Mouse (Mus musculus) hindbrain, postnatal 0 days (tissue): ENCODE data around the gene Stn1. TPM values are rescaled to one million over a fixed set of nuclear protein-coding genes. Genes with fewer than 3 reads are reported as not detected.
"Not testable (repeated sequence)": the region's sequence is repeated elsewhere in the genome, so short reads cannot be mapped to it uniquely, and the experiment has no call there.

Source experiments
- ATAC-seq: fragments of 200-750 bp; cut with Nextera tagmentation; 2 replicates; pipeline ENCODE4 v1.8.0; 2017; ENCODE audit warnings: mild to moderate bottlenecking, moderate TSS enrichment, moderate library complexity
- DNase-seq: peaks from one replicate; pipeline ENCODE4 v3.0.0-alpha.2; 2015; ENCODE audit warnings: low spot score
- H3K27ac ChIP-seq: fragments of 300-500 bp; sonication (generic); 2 replicates; pipeline ENCODE4 v1.5.1; 2014; ENCODE audit warnings: mild to moderate bottlenecking
- H3K27me3 ChIP-seq: fragments of 300-500 bp; sonication (generic); 2 replicates; pipeline ENCODE4 v1.6.1; 2014; ENCODE audit warnings: low read length, mixed read lengths; ENCODE audit not compliant: insufficient read depth
- H3K36me3 ChIP-seq: fragments of 300-500 bp; sonication (generic); 2 replicates; pipeline ENCODE4 v1.6.1; 2014; ENCODE audit warnings: low read length, mixed read lengths; ENCODE audit not compliant: insufficient read depth
- H3K4me1 ChIP-seq: fragments of 300-500 bp; sonication (generic); 2 replicates; pipeline ENCODE4 v1.6.1; 2014; ENCODE audit warnings: antibody characterized with exemption, low read length, mixed read lengths; ENCODE audit not compliant: insufficient read depth
- H3K4me2 ChIP-seq: fragments of 300-500 bp; sonication (generic); 2 replicates; pipeline ENCODE4 v1.6.1; 2014; ENCODE audit warnings: low read depth, mild to moderate bottlenecking, low read length, moderate library complexity, mixed read lengths
- H3K4me3 ChIP-seq: fragments of 300-500 bp; sonication (generic); 2 replicates; pipeline ENCODE4 v1.5.1; 2014; ENCODE audit warnings: low read length
- H3K9ac ChIP-seq: fragments of 300-500 bp; sonication (generic); replicated peaks from 2 replicates; pipeline ENCODE4 v1.6.1; 2014; ENCODE audit warnings: mild to moderate bottlenecking, low read length, moderate library complexity, mixed read lengths
- H3K9me3 ChIP-seq: fragments of 300-500 bp; sonication (generic); 2 replicates; pipeline ENCODE4 v1.6.1; 2016; ENCODE audit warnings: low read length, mixed read lengths
- CTCF ChIP-seq: IDR thresholded peaks from 2 replicates; pipeline ENCODE4 v1.5.1; 2016; ENCODE audit warnings: antibody characterized with exemption, control low read depth, low read depth
- whole genome bisulfite sequencing: fragments of 180-500 bp; shearing (Covaris S2); extraction: QIAGEN DNeasy Blood & Tissue Kit; methylation state at CpG from one replicate; pipeline ENCODE4 v1.1.7; 2014; 5-methylcytosine and 5-hydroxymethylcytosine counted together
- polyA plus RNA-seq: library from polyadenylated mRNA; unstranded; fragments of >200 nt; fragmentation: Nextera tagmentation; extraction: Ambion mirVana; gene quantifications from 2 replicates; pipeline ENCODE4 v1.2.1, GENCODE M21; 2015
- total RNA-seq: library from RNA; depleted of rRNA; stranded (reverse); fragments of >200 nt; gene quantifications from 2 replicates; pipeline ENCODE4 v1.2.3, GENCODE M21; 2014

The Stn1 gene
- total and polyA plus RNA-seq, 2 experiments from 2014 or later = 19.1 to 20.9 TPM

DNA sequence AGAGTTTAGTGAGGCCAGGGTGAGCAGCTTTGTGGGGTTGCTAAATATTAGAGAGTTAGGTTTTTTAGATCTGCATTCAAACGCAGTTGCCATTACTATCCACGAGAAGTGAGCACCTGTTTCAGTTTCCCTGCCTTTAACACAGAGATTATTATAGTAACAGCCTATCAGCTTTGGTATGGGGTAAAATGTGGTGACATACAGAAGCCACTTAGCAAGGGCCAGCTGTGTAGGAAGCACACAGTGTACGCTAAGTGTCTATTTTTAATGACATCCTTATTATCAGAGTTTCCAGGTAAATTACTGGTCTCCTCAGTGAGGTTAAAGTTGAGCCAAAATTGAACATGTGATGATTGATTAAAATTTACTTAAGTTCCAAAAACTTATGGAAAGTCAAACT, 36.4 kb upstream of the Stn1 start:
- no peak for TF ChIP-seq CTCF
- WGBS = 85% methylated on average over 3 of the region's 3 CpGs
- ATAC-seq (no peak), DNase-seq (no peak)
- Histone ChIP-seq H3K36me3 (no peaks in the 10 kb centered on the region), H3K9ac (no peak overlapping the region), H3K9me3 (no peaks in the 10 kb centered on the region), H3K4me2 (no peak overlapping the region), H3K4me1 (no peaks in the 10 kb centered on the region), H3K27ac (no peak overlapping the region), H3K27me3 (no peaks in the 10 kb centered on the region), H3K4me3 (no peak overlapping the region)

DNA sequence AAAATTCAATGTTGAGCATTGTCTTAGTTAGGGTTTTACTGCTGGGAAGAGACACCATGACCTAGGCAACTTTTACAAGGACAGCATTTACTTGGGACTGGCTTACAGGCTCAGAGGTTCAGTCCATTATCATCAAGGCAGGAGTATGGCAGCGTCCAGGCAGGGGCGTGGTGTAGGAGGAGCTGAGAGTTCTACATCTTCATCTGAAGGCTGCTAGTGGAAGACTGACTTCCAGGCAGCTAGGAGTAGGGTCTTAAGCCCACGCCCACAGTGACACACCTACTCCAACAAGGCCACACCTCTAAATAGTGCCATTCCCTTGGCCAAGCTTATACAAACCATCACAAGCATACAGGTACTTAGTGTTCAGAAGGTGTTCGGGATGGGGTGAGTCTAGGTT, 34.7 kb upstream of the Stn1 start:
- WGBS = 71% methylated on average over 4 of the region's 4 CpGs

DNA sequence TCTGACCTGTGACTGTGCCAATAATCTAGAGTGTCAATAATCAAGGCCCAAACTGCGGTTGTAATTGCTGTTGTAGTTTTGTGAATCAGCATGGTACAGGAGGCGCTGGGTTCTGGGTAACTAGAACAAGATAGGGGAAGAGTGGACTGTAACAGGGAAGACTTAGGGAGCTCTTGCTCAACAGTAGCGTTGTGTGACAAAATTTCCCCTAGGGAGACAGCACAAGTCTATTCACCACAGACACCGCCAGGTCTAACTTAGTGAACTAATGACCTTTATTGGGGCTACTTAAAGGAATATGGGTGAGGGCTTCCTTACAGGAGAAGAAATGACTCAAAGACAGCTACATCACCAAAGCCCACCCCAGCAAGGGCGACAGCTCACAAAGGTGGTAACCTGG, 32.7 kb upstream of the Stn1 start:
- DNase-seq = no peak
- Histone ChIP-seq H3K27me3 (no peaks in the 10 kb centered on the region), H3K4me2 (no peak overlapping the region), H3K9ac (no peak overlapping the region), H3K4me1 (no peaks in the 10 kb centered on the region), H3K27ac (no peak overlapping the region), H3K36me3 (no peaks in the 10 kb centered on the region), H3K9me3 (no peaks in the 10 kb centered on the region), H3K4me3 (no peak overlapping the region)
- no peak for ATAC-seq
- WGBS = 95% methylated on average over 5 of the region's 5 CpGs
- no peak for TF ChIP-seq CTCF

More for the DNA sequence above, 34.7 kb upstream of the Stn1 start:
- not testable (repeated sequence) for H3K9ac ChIP-seq, H3K27me3 ChIP-seq, DNase-seq, H3K4me2 ChIP-seq, H3K36me3 ChIP-seq, H3K9me3 ChIP-seq, H3K4me3 ChIP-seq, H3K4me1 ChIP-seq, ATAC-seq, H3K27ac ChIP-seq

DNA sequence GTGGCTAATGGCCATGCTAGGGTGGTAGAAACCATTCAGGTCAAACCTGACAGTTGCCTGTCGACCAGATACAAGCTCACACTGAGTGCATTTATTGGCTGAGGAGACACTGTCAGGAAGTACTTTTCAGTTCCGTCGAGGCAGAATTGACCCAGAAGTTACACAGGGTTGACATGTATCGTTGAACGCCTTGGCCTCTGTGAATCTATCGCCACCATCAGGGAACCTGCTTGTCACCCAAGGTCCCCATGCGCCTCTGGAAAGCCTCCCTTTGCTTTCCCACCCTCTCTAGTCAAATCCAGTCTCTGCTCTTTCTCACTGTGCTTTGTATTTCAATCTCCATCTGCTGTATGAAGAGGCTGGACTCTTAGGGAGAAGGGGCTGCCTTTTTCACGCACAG, 28.7 kb upstream of the Stn1 start:
- H3K9me3 ChIP-seq = no peaks in the 10 kb centered on the region
- H3K36me3 ChIP-seq = no peaks in the 10 kb centered on the region
- H3K27me3 ChIP-seq = no peaks in the 10 kb centered on the region
- DNase-seq = no peak
- TF ChIP-seq CTCF = no peak
- 81% methylated on average over 8 of the region's 8 CpGs for WGBS
- no peak overlapping the region for H3K4me3 ChIP-seq
- H3K27ac ChIP-seq = no peak overlapping the region
- no peak for ATAC-seq
- H3K4me1 ChIP-seq = no peaks in the 10 kb centered on the region
- H3K9ac ChIP-seq = no peak overlapping the region
- H3K4me2 ChIP-seq = no peak overlapping the region

DNA sequence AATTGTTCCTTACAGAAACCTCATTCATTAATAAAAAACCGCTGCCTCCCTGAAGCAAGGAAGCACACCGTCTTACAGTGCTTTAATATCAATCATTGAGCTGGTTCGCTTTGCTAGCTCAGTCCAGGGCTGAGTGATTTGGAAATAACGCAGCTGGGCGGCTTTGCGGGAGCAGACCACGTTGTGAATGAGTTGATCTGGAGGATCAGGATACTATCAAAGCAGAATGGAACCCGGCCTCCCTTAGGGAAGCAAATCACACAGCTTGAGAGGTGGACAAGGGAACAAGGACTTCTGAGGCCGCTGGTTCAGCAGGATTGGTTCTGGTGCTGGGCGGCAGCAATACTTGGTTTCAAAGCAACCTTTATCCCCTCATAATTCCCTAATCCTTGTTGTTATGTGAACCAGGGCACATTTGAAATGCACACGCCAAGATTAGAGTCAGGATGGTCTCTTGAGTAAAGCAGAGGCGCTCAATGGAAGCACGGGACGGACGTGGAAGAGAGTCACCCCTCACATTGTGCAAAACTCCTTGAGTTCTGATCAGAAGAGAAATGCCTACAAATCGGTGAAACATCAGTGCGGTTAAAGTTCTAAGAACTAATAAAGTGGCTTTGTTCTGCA, 27.8 kb upstream of the Stn1 start:
- no peak overlapping the region for H3K4me2 ChIP-seq
- no peak overlapping the region for H3K9ac ChIP-seq
- no peak for DNase-seq
- H3K9me3 ChIP-seq = no peaks in the 10 kb centered on the region
- no peak for ATAC-seq
- 52% methylated on average over 17 of the region's 17 CpGs for WGBS
- TF ChIP-seq CTCF = no peak
- H3K27me3 ChIP-seq = no peaks in the 10 kb centered on the region
- H3K4me1 ChIP-seq = no peaks in the 10 kb centered on the region
- H3K36me3 ChIP-seq = no peaks in the 10 kb centered on the region
- no peak overlapping the region for H3K4me3 ChIP-seq
- H3K27ac ChIP-seq = no peak overlapping the region

DNA sequence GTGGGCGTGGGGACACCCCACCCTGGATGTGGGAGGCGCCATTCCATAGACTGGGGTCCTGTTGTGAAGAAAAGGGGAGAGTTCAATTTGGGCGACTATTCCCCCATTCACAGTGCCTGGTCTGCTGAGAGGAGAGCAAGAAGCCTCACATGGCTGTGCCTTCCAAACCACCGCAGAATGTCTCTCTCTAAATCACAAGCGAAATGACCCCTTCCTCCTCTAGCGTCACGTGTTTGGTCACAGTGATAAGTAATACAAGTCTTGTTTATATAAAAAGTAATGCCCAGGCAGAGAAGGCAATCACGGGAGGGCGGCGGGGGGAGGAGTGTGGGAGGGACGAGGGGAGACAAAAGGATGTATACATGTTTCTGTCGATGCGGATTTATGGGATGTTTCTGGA, 26.4 kb upstream of the Stn1 start:
- Histone ChIP-seq H3K4me1 (no peaks in the 10 kb centered on the region), H3K4me2 (no peak overlapping the region), H3K4me3 (no peak overlapping the region), H3K9ac (no peak overlapping the region), H3K27ac (no peak overlapping the region), H3K9me3 (no peaks in the 10 kb centered on the region), H3K27me3 (no peaks in the 10 kb centered on the region), H3K36me3 (no peaks in the 10 kb centered on the region)
- DNase-seq (no peak), ATAC-seq (no peak)
- no peak for TF ChIP-seq CTCF
- 78% methylated on average over 13 of the region's 13 CpGs for WGBS

DNA sequence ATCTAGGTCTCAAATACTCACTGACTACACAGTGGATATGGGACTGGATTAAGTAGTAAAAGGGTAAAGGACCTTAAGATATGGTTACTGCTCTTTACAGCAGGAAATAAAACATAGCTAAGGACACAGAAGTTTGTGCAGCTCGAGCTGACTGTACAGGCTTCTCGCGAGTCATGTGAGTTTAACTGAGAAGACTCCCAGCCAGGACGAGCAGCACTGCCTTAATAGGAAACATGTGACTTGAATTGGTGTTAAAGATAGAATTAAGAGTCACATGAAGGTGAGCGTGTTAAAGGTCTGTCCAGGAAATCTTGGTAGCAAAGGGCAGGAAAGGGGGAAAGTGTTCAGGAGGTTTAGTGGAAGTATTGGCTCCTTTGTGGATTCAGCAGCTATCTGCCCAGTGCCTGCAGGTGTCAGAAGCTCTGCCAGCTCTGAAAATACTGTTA, 24.7 kb upstream of the Stn1 start:
- Histone ChIP-seq H3K9me3 (no peaks in the 10 kb centered on the region), H3K4me2 (no peak overlapping the region), H3K4me3 (no peak overlapping the region), H3K36me3 (no peaks in the 10 kb centered on the region), H3K4me1 (no peaks in the 10 kb centered on the region), H3K9ac (no peak overlapping the region), H3K27ac (no peak overlapping the region), H3K27me3 (no peaks in the 10 kb centered on the region)
- no peak for DNase-seq
- TF ChIP-seq CTCF = no peak
- 77% methylated on average over 5 of the region's 5 CpGs for WGBS
- ATAC-seq = no peak
